9 mouse cellular contexts compared by ENCODE assay signal in genomic region chr14:18893121-18893946, GRCm38 (mm10). TPM values are rescaled to one million over a fixed set of nuclear protein-coding genes. Genes with fewer than 3 reads are reported as not detected.
DNase-seq lines count a peak whose midpoint lies in the region; ATAC-seq and TF ChIP-seq lines count a peak whose summit lies in the region.
"Had no signal": no experiment of that assay in that cellular context is flagged by ENCODE, and none has a peak within 500 bp of the region (broad histone marks: within the 10 kb centered on the region; RNA-seq: fewer than 3 reads in every experiment).

No protein-coding gene starts in this region.

- H3K4me3 ChIP-seq in C2C12 (ENCODE audit: insufficient read depth, poor library complexity, severe bottlenecking) = peak overlapping the region; percentile 60
- H3K4me3 ChIP-seq in brown adipose tissue, adult 24 weeks (ENCODE audit: insufficient read depth, low read depth, low read length) = peak overlapping the region; percentile 63
- H3K4me3 ChIP-seq in forebrain, embryonic 11.5 days (ENCODE audit: low read depth, low read length) = peak overlapping the region; percentile 65
- peak overlapping the region; percentile 81 for H3K4me3 ChIP-seq in heart, embryonic 15.5 days
- H3K4me3 ChIP-seq in liver, embryonic 12.5 days = peak overlapping the region; percentile 64
- peak overlapping the region; percentile 67 for H3K4me3 ChIP-seq in stomach, embryonic 14.5 days (ENCODE audit: low read depth, low read length)

- no peak for TF ChIP-seq CTCF in C2C12 (IDR thresholded peaks at IDR 0.05; ENCODE audit: control insufficient read depth, insufficient read depth, insufficient read length)

- H3K4me1 ChIP-seq in brown adipose tissue, adult 24 weeks (ENCODE audit: control insufficient read depth, insufficient read depth, insufficient read length, low read length) = no peaks in the 10 kb centered on the region
- H3K4me1 ChIP-seq in forebrain, embryonic 11.5 days (replicated peaks; ENCODE audit: control insufficient read depth, insufficient read depth, low read length) = no peaks in the 10 kb centered on the region
- peaks cover 3% of the 10 kb centered on the region; the same call in 1 of the 2 replicates for H3K4me1 ChIP-seq in heart, embryonic 15.5 days (replicated peaks)
- H3K4me1 ChIP-seq in liver, embryonic 12.5 days = peaks cover 12% of the 10 kb centered on the region; the same call in 1 of the 2 replicates
- no peaks in the 10 kb centered on the region for H3K4me1 ChIP-seq in stomach, embryonic 14.5 days (ENCODE audit: control insufficient read depth, insufficient read depth, low read length)

- ATAC-seq in forebrain, embryonic 11.5 days (replicated peaks; ENCODE audit: low FRiP score) = peak; percentile 95
- peak; percentile 91 for ATAC-seq in heart, embryonic 15.5 days (replicated peaks; ENCODE audit: insufficient number of reproducible peaks, insufficient read depth, low FRiP score, low read depth)
- peak; percentile 88 for ATAC-seq in liver, embryonic 12.5 days
- peak; percentile 94 for ATAC-seq in stomach, embryonic 14.5 days (ENCODE audit: insufficient number of reproducible peaks, insufficient read depth, low FRiP score, low read depth)

- WGBS in forebrain, embryonic 11.5 days = under 1% methylated on average over 52 of the region's 116 CpGs
- WGBS in heart, embryonic 15.5 days = 1% methylated on average over 99 of the region's 116 CpGs
- WGBS in liver, embryonic 12.5 days (ENCODE audit: insufficient replicate concordance) = under 1% methylated on average over 78 of the region's 116 CpGs
- 1% methylated on average over 77 of the region's 116 CpGs for WGBS in stomach, embryonic 14.5 days

- DNase-seq in forebrain, embryonic 11.5 days (ENCODE audit: low spot score) = peak; percentile 94
- DNase-seq in kidney, postnatal 14 days = peak; percentile 95
- peak; percentile 89 for DNase-seq in naive thymus-derived CD4-positive, alpha-beta T cell, adult 2 months (ENCODE audit: low read depth)

- H3K79me3 ChIP-seq in C2C12 (ENCODE audit: low read depth) = peaks cover 9% of the 10 kb centered on the region

- no peaks in the 10 kb centered on the region for H3K27me3 ChIP-seq in C2C12 (ENCODE audit: control insufficient read depth, insufficient read depth, insufficient read length)
- H3K27me3 ChIP-seq in forebrain, embryonic 11.5 days (ENCODE audit: control insufficient read depth, insufficient read depth, low read length) = no peaks in the 10 kb centered on the region
- no peaks in the 10 kb centered on the region for H3K27me3 ChIP-seq in heart, embryonic 15.5 days
- peaks cover 7% of the 10 kb centered on the region; the same call in 1 of the 2 replicates for H3K27me3 ChIP-seq in liver, embryonic 12.5 days (replicated peaks)
- H3K27me3 ChIP-seq in stomach, embryonic 14.5 days (ENCODE audit: control insufficient read depth, insufficient read depth, low read length) = no peaks in the 10 kb centered on the region

- H3K9me3 ChIP-seq in forebrain, embryonic 11.5 days (ENCODE audit: control insufficient read depth, low read length) = no peaks in the 10 kb centered on the region
- no peaks in the 10 kb centered on the region for H3K9me3 ChIP-seq in heart, embryonic 15.5 days (replicated peaks)
- no peaks in the 10 kb centered on the region for H3K9me3 ChIP-seq in liver, embryonic 12.5 days (replicated peaks)
- no peaks in the 10 kb centered on the region for H3K9me3 ChIP-seq in stomach, embryonic 14.5 days (ENCODE audit: control insufficient read depth, low read depth, low read length)

- peak overlapping the region; percentile 73 for H3K4me2 ChIP-seq in forebrain, embryonic 11.5 days (ENCODE audit: low read depth, low read length, severe bottlenecking)
- peak overlapping the region; percentile 87 for H3K4me2 ChIP-seq in heart, embryonic 15.5 days
- peak overlapping the region; percentile 76 for H3K4me2 ChIP-seq in liver, embryonic 12.5 days
- H3K4me2 ChIP-seq in stomach, embryonic 14.5 days (replicated peaks; ENCODE audit: low read depth, low read length) = peak overlapping the region; percentile 62

- no peaks in the 10 kb centered on the region for H3K36me3 ChIP-seq in C2C12 (ENCODE audit: control insufficient read depth, insufficient read depth)
- H3K36me3 ChIP-seq in forebrain, embryonic 11.5 days (ENCODE audit: control insufficient read depth, insufficient read depth, low read length) = no peaks in the 10 kb centered on the region
- no peaks in the 10 kb centered on the region for H3K36me3 ChIP-seq in heart, embryonic 15.5 days
- H3K36me3 ChIP-seq in liver, embryonic 12.5 days = no peaks in the 10 kb centered on the region
- H3K36me3 ChIP-seq in stomach, embryonic 14.5 days (ENCODE audit: control insufficient read depth, insufficient read depth, low read length) = no peaks in the 10 kb centered on the region
- H3K36me3 ChIP-seq: G1E had no signal

- peak overlapping the region; percentile 14 for H3ac ChIP-seq in C2C12 (ENCODE audit: control insufficient read depth, insufficient read length, low read depth)

- peaks cover 14% of the 10 kb centered on the region for H3K79me2 ChIP-seq in C2C12 (ENCODE audit: control insufficient read depth, insufficient read depth)

- peak overlapping the region; percentile 78 for H3K9ac ChIP-seq in forebrain, embryonic 11.5 days (ENCODE audit: low read length)
- peak overlapping the region; percentile 82 for H3K9ac ChIP-seq in heart, embryonic 15.5 days
- peak overlapping the region; percentile 63 for H3K9ac ChIP-seq in liver, embryonic 12.5 days
- peak overlapping the region; percentile 77 for H3K9ac ChIP-seq in stomach, embryonic 14.5 days (replicated peaks; ENCODE audit: low read depth, low read length)

- no peak overlapping the region for H3K27ac ChIP-seq in brown adipose tissue, adult 24 weeks (replicated peaks; ENCODE audit: low read depth, low read length)
- no peak overlapping the region; the same call in 1 of the 2 replicates for H3K27ac ChIP-seq in forebrain, embryonic 11.5 days (ENCODE audit: low read depth, low read length)
- H3K27ac ChIP-seq in heart, embryonic 15.5 days = peak overlapping the region; percentile 76
- peak overlapping the region; percentile 64 for H3K27ac ChIP-seq in liver, embryonic 12.5 days
- H3K27ac ChIP-seq in stomach, embryonic 14.5 days (ENCODE audit: low read length) = peak overlapping the region; percentile 33; the same call in 1 of the 2 replicates

TF ChIP-seq in C2C12, 6 proteins besides CTCF, POLR2A, EP300 and RAD21:
- TF ChIP-seq MYOD1 (IDR thresholded peaks at IDR 0.05; ENCODE audit: control insufficient read depth, insufficient read length, low read depth) (no peak), MAX (IDR thresholded peaks at IDR 0.05) (no peak)

RNA-seq across cellular contexts. Expression of gene Ube2e2, which starts 0.7 kb away (rescaled TPM):
- 26.1 TPM for polyA plus RNA-seq in C2C12 (2012; fragmentation: generic; extraction: Trizol)
- 33.9 and 42.6 TPM in 2 replicates for polyA plus RNA-seq in brown adipose tissue, adult 24 weeks (2012; ENCODE audit: insufficient read depth, insufficient read length, missing spikeins)
- 52.0 and 53.9 TPM in 2 replicates for polyA plus RNA-seq in forebrain, embryonic 11.5 days (2014; fragmentation: Nextera tagmentation; extraction: Ambion mirVana)
- 40.8 and 47.6 TPM in 2 replicates for polyA plus RNA-seq in heart, embryonic 15.5 days (2015; fragmentation: Nextera tagmentation; extraction: Ambion mirVana)
- polyA plus RNA-seq in liver, embryonic 12.5 days (2016; fragmentation: Nextera tagmentation; extraction: Ambion mirVana) = 9.7 and 11.2 TPM in 2 replicates
- polyA plus RNA-seq in stomach, embryonic 14.5 days (2014; fragmentation: Nextera tagmentation; extraction: Ambion mirVana) = 70.5 and 71.3 TPM in 2 replicates
- polyA plus RNA-seq: G1E had no signal

Comparison
In these comparisons a context has a peak if more than half of its experiments do, and no peak if none do; other contexts are left out.
1. H3K27ac ChIP-seq: peak in heart, embryonic 15.5 days (single experiment), liver, embryonic 12.5 days (single experiment) and stomach, embryonic 14.5 days (single experiment); none in brown adipose tissue, adult 24 weeks (single experiment) and forebrain, embryonic 11.5 days (single experiment).
2. Peak in every context shown above with its lines, with median percentiles within 50 percentile points of each other: H3K4me3 ChIP-seq, ATAC-seq, DNase-seq, H3K4me2 ChIP-seq and H3K9ac ChIP-seq.